Mouse (Mus musculus) adipose tissue, adult 10 weeks (tissue): Measurements from ENCODE around the gene Rasd1. TPM values are rescaled to one million over a fixed set of nuclear protein-coding genes. Genes with fewer than 3 reads are reported as not detected.

Source experiments
- polyA plus RNA-seq: library from polyadenylated mRNA; stranded (reverse); fragments of 350-450 nt; fragmentation: Illumina TruSeq; extraction: RNeasy Lipid Tissue Mini Kit (QIAGEN cat#74804); gene quantifications from one replicate; pipeline ENCODE4 v1.2.3, GENCODE M21; 2014; ENCODE audit warnings: low read depth, low replicate concordance

Gene Rasd1
- 137 TPM for polyA plus RNA-seq

DNA sequence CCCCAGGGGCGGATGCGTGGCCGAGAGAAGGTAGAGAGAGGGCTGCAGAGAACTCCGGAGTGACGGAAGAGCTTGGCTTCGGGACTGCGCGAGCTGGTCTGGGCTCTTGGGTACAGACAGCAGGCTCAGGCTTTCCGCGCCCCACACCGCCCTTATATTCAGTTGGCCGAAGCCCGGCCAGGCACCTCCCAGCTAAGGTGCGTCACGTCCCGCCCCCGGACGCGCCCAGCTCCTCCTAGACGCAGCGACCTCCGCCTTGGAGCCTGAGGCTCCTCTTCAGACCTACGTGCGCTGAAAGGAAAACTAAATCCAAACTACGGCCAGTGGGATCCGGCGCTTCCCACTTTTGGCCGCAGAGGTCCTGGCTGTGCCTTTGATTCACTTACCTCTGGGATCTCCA is at the start of gene Rasd1:
Rasd1 (minus strand) TSS at position 127 of the 400 bp plus-strand sequence.

DNA sequence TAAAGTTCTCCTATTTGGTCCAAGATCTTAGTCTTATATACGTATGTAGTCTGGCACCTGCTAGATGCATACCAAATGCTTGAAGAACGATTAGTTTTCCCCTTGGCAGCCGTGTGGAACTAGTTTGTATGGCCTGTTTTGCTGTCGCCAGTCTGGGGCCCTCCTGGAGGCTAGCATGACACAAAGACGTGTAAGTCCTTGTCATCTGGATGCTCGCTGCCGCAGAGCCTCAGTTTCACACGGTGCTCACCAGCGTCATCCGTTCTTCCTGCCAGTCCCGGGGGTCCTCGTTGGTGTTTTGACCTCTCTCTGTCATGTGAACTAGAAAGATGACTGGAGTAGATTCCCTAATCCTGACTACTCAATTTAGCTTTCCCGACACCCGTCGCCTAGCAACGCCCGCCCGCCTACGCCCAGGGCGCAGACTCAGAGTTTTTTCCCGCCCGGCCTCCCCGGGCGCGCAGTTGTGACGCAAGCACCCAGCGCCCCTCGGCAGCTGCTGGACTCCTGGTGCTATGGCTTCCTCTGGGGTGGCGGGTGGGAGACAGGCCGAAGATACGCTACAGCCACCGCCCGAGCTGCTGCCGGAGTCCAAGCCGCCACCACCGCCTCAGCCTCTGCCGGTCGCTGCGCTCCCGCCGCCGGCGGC is 16.9 kb downstream of the Rasd1 start, which contains the start of gene Med9:
Med9 (plus strand) TSS at position 455 of the 649 bp plus-strand sequence.

Other genes starting within 250 kb of the Rasd1 start
- gene Pld6, start 177.3 kb downstream of the Rasd1 start, polyA plus RNA-seq, result 1.3 TPM
- 28.3 TPM for gene Flcn, start 154.9 kb downstream of the Rasd1 start, polyA plus RNA-seq
- 20.5 TPM for gene Nt5m, start 125.5 kb downstream of the Rasd1 start, polyA plus RNA-seq
- gene Cops3, start 125.1 kb downstream of the Rasd1 start, polyA plus RNA-seq, result 62.5 TPM
- 35.9 TPM for gene Med9, start 16.7 kb downstream of the Rasd1 start, polyA plus RNA-seq
- gene Pemt, start 81.5 kb upstream of the Rasd1 start, polyA plus RNA-seq, result 126 TPM
- 28.5 TPM for gene Rai1, start 140.1 kb upstream of the Rasd1 start, polyA plus RNA-seq